Comparison of ENCODE assay signal across 8 mouse cellular contexts in genomic region chr3:102012076-102012610, GRCm38 (mm10). TPM values are rescaled to one million over a fixed set of nuclear protein-coding genes. Genes with fewer than 3 reads are reported as not detected.
DNase-seq lines count a peak whose midpoint lies in the region; ATAC-seq and TF ChIP-seq lines count a peak whose summit lies in the region.

No protein-coding gene starts in this region.

- DNase-seq in layer of hippocampus, adult 2 months (ENCODE audit: low spot score in 2 of 2) = no peak
- no peak for DNase-seq in layer of hippocampus, adult 8-10 months (ENCODE audit: low spot score in 2 of 2)
- peak; percentile 62 to 78 for DNase-seq in cerebellum, postnatal 25 days
- DNase-seq in urinary bladder, postnatal 10 days (ENCODE audit: low spot score) = no peak
- DNase-seq in left cerebral cortex, postnatal 25 days (ENCODE audit: low spot score in 2 of 2) = no peak

- H3K9me3 ChIP-seq in hindbrain, embryonic 15.5 days = no peaks in the 10 kb centered on the region
- H3K9me3 ChIP-seq in neural tube, embryonic 12.5 days = no peaks in the 10 kb centered on the region

- H3K36me3 ChIP-seq in hindbrain, embryonic 15.5 days = no peaks in the 10 kb centered on the region
- no peaks in the 10 kb centered on the region for H3K36me3 ChIP-seq in neural tube, embryonic 12.5 days

- peak overlapping the region; percentile 54; the same call in 1 of the 2 replicates for H3K27ac ChIP-seq in layer of hippocampus, adult 2 months
- peak overlapping the region; percentile 96 for H3K27ac ChIP-seq in hindbrain, embryonic 15.5 days (replicated peaks)
- peak overlapping the region; percentile 97 for H3K27ac ChIP-seq in neural tube, embryonic 12.5 days

- ATAC-seq in hindbrain, embryonic 15.5 days (ENCODE audit: low FRiP score, low read depth) = peak; percentile 30; the same call in 1 of the 2 replicates
- peak; percentile 61 for ATAC-seq in neural tube, embryonic 12.5 days (ENCODE audit: low FRiP score, low read depth)
- no peak for ATAC-seq in granulocyte monocyte progenitor cell, adult 5-6 weeks (replicated peaks; ENCODE audit: poor library complexity, severe bottlenecking)

- H3K27me3 ChIP-seq in hindbrain, embryonic 15.5 days = peaks cover 4% of the 10 kb centered on the region
- peaks cover 5% of the 10 kb centered on the region; the same call in 1 of the 2 replicates for H3K27me3 ChIP-seq in neural tube, embryonic 12.5 days (replicated peaks)

- H3K4me2 ChIP-seq in hindbrain, embryonic 15.5 days = peak overlapping the region; percentile 76
- peak overlapping the region; percentile 66 for H3K4me2 ChIP-seq in neural tube, embryonic 12.5 days (replicated peaks)

- 1% methylated on average over 23 of the region's 23 CpGs for WGBS in hindbrain, embryonic 15.5 days
- WGBS in neural tube, embryonic 12.5 days = 1% methylated on average over 23 of the region's 23 CpGs

- peak overlapping the region; percentile 83 for H3K9ac ChIP-seq in hindbrain, embryonic 15.5 days
- peak overlapping the region; percentile 91 for H3K9ac ChIP-seq in neural tube, embryonic 12.5 days

- peak overlapping the region; percentile 49 for H3K4me3 ChIP-seq in layer of hippocampus, adult 2 months
- H3K4me3 ChIP-seq in hindbrain, embryonic 15.5 days = peak overlapping the region; percentile 60
- H3K4me3 ChIP-seq in neural tube, embryonic 12.5 days = peak overlapping the region; percentile 67

- TF ChIP-seq CTCF in layer of hippocampus, adult 2 months (conservative IDR thresholded peaks at IDR 0.05) = no peak

- intact Hi-C loops in left cerebral cortex, postnatal 25 days (cut with DNase I) = loop anchor here (2.0 kb wide), 1 partner anchor 89 kb away; no protein-coding TSS in a partner anchor

- peaks cover 28% of the 10 kb centered on the region for H3K4me1 ChIP-seq in hindbrain, embryonic 15.5 days (replicated peaks)
- 0 out of 2 replicates have a peak, but pooled peaks cover 6% of the 10 kb centered on the region for H3K4me1 ChIP-seq in neural tube, embryonic 12.5 days

RNA-seq across cellular contexts. Expression of gene Nhlh2, which starts 2.3 kb away (rescaled TPM):
- 1 to 10 TPM; 1.3 to 1.8 TPM for total RNA-seq in layer of hippocampus, adult 2 months (2021)
- 1 to 10 TPM in 3 of 4 experiments, under 1 TPM in 1; 0.79 to 1.4 (median 1.3) TPM for total RNA-seq in layer of hippocampus, adult 8-10 months (2022)
- 36.2 and 40.3 TPM in 2 replicates for polyA plus RNA-seq in hindbrain, embryonic 15.5 days (2015; fragmentation: Nextera tagmentation; extraction: Ambion mirVana)
- polyA plus RNA-seq in neural tube, embryonic 12.5 days (2016; fragmentation: Nextera tagmentation; extraction: Ambion mirVana) = 119 and 140 TPM in 2 replicates
- under 1 TPM; 0.18 to 0.27 TPM for total RNA-seq in left cerebral cortex, postnatal 25 days (2021)
- total RNA-seq in granulocyte monocyte progenitor cell, adult 5-6 weeks (2014; fragmentation: Nextera tagmentation) = not detected in 2 replicates
- total RNA-seq in granulocyte monocyte progenitor cell, adult 5-6 weeks (2017) = not detected in 2 replicates

Comparison
In these comparisons a context has a peak if more than half of its experiments do, and no peak if none do; other contexts are left out.
1. DNase-seq: peak in cerebellum, postnatal 25 days (2 of 2); none in layer of hippocampus, adult 2 months (0 of 2), layer of hippocampus, adult 8-10 months (0 of 2), urinary bladder, postnatal 10 days (single experiment) and left cerebral cortex, postnatal 25 days (0 of 2).
2. Peak in every context shown above with its lines, with median percentiles within 50 percentile points of each other: H3K27ac ChIP-seq and H3K4me3 ChIP-seq.